Mouse (Mus musculus) hematopoietic stem cell, adult 5-6 weeks (primary cell): ENCODE data around the gene Pgap1. TPM values are rescaled to one million over a fixed set of nuclear protein-coding genes. Genes with fewer than 3 reads are reported as not detected.

Experiments
- ATAC-seq, 2 experiments: fragments of 125-278 bp in 1 of 2; replicated peaks in 1 of 2; 2 replicates each; pipeline ENCODE4 v1.8.0; 2016 to 2017; ENCODE audit warnings: inconsistent platforms in 2 of 2, mild to moderate bottlenecking in 2 of 2, moderate number of reproducible peaks in 2 of 2, low read depth in 1 of 2, moderate TSS enrichment in 1 of 2; ENCODE audit not compliant: low FRiP score in 2 of 2, poor library complexity in 2 of 2, severe bottlenecking in 2 of 2, insufficient read depth in 1 of 2, low TSS enrichment in 1 of 2
- total RNA-seq: library from RNA; stranded (forward); fragments of 172-1452, 232-1000 nt; gene quantifications from 2 replicates; pipeline ENCODE4 v1.2.3, GENCODE M21; 2017

The Pgap1 gene
- 0.94 and 1.3 TPM in 2 replicates for total RNA-seq

- peak; percentile 87 to 91 for ATAC-seq
Measured at GRCm38 (mm10) chr1:54557301-54558229, at the start of gene Pgap1. Pgap1 (minus strand) TSS chr1:54557684.

DNA sequence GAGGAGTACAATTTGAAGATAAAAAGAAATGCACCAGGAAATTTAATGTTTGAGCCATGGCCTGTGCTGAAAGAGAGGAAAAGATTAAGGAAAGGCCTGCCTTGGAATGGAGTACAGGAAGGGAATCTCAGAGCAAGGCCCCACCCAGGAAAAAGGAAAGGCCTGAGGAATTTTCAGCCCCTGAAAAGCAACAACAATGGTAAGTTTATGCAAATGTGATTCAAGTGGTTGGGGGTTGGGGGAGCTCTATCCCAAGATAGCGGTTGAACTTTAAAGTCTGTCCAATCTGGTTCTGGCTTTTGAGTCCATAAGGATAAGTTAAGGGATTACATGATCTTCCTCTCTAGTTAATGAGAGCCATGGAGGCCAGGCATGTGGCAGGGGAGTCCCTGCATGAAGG lies 49.5 kb upstream of the Pgap1 start:
- ATAC-seq: no peak

GRCm38 (mm10) chr1:54601692-54602091 lies 44.2 kb upstream of the Pgap1 start:
- ATAC-seq: no peak

GRCm38 (mm10) chr1:54600275-54600674 lies 42.8 kb upstream of the Pgap1 start:
- ATAC-seq: no peak

DNA sequence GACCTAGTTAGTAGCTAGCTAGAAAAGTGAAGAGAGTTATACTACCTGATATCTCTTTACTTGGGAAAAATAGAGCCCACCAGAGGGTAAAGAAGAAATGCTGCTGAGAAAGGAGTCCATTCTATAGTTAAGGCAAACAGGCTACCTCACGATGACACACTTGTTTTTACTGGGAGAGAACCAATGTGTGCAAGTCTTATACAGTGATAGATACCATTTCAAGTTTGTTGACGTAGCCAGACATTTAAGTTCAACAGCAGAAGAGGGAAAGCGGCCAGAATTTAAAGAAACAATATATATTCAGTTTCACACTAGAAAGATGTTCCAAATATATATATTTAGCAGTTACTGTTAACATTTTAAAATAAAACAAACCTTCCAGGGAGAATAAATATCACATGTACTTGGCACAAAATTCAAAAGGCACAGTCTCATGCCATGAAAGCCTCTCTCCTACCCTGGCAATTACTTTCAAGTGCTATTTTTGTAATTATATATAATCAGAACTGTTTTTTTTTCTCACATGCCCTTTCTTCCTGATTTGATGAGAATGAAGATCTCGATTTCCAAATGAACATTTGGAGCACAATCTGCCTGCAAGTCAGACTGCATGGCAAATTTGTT lies 40.2 kb upstream of the Pgap1 start:
- ATAC-seq: no peak

- ATAC-seq: no peak
Measured at GRCm38 (mm10) chr1:54596151-54596550, 38.7 kb upstream of the Pgap1 start.

DNA sequence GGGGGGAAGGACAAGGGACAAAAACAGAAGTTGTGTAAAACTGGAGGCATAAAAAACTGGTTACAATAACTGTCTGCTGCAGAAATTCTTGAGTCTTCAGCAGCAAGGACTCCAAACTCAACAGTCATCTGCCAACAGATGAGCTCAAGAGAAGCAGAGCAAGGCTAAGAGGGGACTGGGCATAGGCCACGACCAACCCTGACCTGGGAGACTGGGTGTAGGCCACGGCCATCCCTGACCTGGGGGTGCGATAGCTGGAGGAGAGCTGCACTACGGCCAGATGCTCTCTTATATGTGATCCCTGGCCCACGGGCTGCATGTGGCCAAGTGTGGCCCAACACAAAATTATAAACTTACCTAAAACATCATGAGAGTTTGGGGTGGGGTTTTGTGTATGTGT lies 29.6 kb upstream of the Pgap1 start:
- ATAC-seq: no peak

- ATAC-seq: no peak
Measured at GRCm38 (mm10) chr1:54585971-54586555, 28.6 kb upstream of the Pgap1 start.

- ATAC-seq: peak; percentile 89 to 95
Measured at GRCm38 (mm10) chr1:54585278-54585846, 27.9 kb upstream of the Pgap1 start.

- ATAC-seq: peak; percentile 3 to 8; a peak in 1 of 4 replicates
Measured at GRCm38 (mm10) chr1:54584588-54585277, 27.2 kb upstream of the Pgap1 start.

GRCm38 (mm10) chr1:54578358-54579184 lies 21.1 kb upstream of the Pgap1 start:
- ATAC-seq: no peak

DNA sequence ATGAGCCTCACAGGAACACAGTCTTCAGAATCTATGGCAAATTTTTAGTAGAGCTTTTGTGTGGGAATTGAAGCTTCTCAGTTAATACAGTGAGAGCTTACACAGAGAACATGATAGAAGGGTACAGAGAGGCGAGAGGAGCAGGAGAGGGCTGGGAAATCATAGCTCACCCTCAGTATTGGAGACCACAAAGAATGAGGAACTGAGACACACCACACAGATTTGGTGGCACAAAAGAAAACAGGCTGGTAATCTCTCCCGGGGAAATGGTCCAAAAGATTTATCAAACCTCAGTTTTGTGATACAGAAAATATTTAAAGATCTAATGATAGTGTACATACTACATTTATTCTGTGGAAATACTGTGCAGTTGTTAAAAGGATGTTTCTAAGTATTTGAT lies 11.6 kb upstream of the Pgap1 start:
- peak; percentile 66 to 69 for ATAC-seq

DNA sequence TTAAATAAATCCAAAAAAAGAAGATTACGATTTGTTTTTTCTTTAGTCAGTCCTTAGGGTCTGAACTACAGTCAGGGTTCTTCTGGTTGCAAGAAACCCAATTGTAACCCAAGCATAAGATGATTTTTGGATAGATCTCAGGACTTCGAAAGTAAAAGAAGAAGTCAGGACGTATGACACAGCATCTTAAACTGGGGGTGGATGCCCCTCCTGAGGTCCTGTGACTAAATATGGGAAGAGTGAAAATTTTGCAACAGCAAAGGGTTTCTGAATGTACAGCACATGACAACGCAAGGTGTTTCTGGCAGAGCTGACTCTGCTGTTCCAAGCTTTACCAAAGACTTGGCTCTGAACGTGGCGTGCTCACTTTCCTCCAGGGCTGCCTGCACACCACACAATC lies 6.4 kb upstream of the Pgap1 start:
- ATAC-seq: peak; percentile 12 to 48; a peak in 1 of 4 replicates

DNA sequence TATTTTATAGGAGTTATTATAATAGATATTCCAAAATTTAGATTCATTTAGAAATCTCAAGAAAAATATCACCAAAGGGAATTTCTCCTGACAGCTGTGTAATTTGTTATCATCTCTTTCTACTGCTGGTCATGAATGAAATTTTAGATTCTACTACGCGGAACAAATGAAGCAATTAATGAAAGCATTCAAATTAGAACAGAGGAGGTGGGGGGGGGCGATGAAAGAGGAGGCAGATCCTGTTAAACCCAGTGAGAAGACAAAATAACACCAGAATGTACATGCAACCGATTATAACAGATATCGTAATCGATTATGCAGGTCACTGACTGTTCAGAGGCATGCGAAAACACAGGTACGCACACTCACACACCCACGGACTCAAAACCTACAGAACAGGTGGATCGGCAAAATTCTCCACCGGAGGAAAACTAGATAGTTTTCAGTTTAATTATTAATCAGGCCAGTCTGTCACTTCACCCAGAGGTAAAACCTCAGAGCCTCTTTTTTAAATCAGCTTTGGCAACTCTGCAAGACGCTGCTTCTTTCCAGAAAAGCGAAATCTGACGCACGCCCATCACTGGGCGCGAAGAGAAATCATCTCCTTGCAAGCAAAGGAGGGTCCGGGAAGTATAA lies 780 bp downstream of the Pgap1 start:
- no peak for ATAC-seq

DNA sequence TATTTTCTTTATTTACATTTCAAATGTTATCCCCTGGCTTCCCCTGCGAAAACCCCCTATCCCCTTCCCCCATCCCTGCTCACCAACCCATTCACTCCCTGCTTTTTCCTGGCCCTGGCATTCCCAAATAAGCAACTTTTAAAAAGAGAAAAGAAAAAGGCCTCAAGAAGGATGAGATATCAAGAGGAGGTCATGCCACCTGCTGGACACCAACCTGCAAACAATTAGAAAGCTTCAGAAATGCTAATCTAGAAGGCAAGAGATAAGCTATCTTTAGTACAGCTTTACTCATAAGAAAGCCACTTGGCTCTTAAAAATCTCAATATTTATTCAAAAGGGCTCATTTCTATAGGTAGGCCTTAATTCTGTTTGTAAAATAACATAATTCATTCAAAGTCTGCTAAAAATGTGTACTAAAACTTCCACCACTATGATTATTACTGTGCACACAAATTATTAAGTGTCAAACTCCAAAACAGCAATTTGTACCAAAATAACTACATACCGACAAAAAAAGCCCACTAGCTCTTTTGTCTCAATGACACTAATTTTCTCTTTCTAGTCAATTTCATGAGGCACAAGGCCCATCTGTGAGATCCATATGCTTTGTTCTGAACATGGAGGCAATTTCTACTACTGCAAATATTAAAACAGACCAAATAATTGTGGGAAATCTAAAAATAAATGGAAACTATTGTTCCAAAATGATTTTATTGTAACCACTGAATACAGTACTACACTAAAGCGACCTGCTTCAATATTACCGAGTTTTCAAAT lies 1.9 kb downstream of the Pgap1 start:
- no peak for ATAC-seq

DNA sequence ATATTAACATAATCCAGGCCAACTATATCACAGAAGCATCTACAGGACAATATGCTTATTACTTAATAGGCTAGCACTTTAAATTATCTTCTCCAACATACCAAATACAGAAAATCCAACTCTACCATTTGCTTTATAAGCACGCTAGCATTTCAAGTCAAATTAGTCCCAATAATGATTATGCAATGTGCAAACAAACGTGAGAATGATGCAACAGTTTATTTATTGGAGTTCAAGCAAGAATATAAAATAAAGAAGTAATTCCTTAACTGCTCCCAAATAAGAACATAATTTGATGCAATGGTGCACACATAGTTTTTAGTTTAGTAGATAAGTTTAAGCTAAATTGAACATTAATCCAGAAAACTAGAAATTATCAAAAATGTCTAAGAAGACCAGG lies 4.9 kb downstream of the Pgap1 start:
- no peak for ATAC-seq
